Mouse (Mus musculus) stomach, postnatal 0 days (tissue): Measurements from ENCODE around the gene Pofut1.

Experiments
- CTCF ChIP-seq: IDR thresholded peaks from 2 replicates; pipeline ENCODE4 v1.5.1; 2016; ENCODE audit warnings: antibody characterized with exemption, low read depth, mild to moderate bottlenecking, moderate library complexity
- EP300 ChIP-seq: optimal IDR thresholded peaks from 2 replicates; pipeline ENCODE3; 2016; ENCODE audit warnings: antibody characterized with exemption

GRCm38 (mm10) chr2:153283919-153284318, 42.6 kb downstream of the Pofut1 start:
- TF ChIP-seq CTCF (no peak), EP300 (no peak)
